Mouse (Mus musculus) lung, adult 2 months (tissue): ENCODE results near the gene Rpl26.

Source experiments
- CTCF ChIP-seq: fragments of 200-500 bp; IDR thresholded peaks from 2 replicates; pipeline ENCODE4 v1.5.1; 2011; ENCODE audit warnings: mild to moderate bottlenecking, low read length, control low read depth; ENCODE audit not compliant: insufficient read depth
- POLR2A ChIP-seq: fragments of 200-500 bp; IDR thresholded peaks from 2 replicates; pipeline ENCODE4 v1.6.1; 2011; ENCODE audit warnings: low read depth, mild to moderate bottlenecking, control low read depth, low read length, borderline replicate concordance; ENCODE audit errors: extremely low read depth

DNA sequence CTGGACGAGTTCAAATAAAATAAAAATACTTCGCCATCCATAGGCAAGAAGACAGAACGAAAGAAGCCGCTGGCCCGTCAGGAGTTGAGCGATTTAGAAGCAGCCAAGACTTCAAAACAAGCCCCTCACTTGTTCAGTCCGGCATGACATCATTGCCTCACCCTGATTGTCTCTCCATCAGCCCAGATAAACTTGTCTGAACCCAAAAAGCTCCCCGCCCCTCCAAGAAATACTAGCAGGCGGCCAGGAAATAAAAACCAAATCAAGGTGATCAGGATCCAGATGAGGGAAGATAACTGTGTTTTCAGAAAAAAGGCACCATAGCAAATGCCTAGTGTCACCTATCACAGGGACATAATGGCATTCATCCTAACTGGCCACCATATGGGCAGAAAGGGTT lies 30.1 kb upstream of the Rpl26 start:
- TF ChIP-seq CTCF (no peak), POLR2A (no peak)
